Mouse (Mus musculus) cortical plate, adult 2 months (tissue): Measurements from ENCODE around the gene Carmil1. TPM values are rescaled to one million over a fixed set of nuclear protein-coding genes. Genes with fewer than 3 reads are reported as not detected.

Source experiments
- H3K27ac ChIP-seq: fragments of 200-500 bp; 2 replicates; pipeline ENCODE4 v1.5.1; 2012; ENCODE audit warnings: low read length, control low read depth, inconsistent platforms; ENCODE audit not compliant: insufficient read depth
- H3K4me1 ChIP-seq: fragments of 200-500 bp; 2 replicates; pipeline ENCODE4 v1.6.1; 2011; ENCODE audit warnings: low read length; ENCODE audit not compliant: control insufficient read depth, insufficient read depth
- H3K4me3 ChIP-seq: fragments of 200-500 bp; 2 replicates; pipeline ENCODE4 v1.5.1; 2011; ENCODE audit warnings: mild to moderate bottlenecking, low read length, control low read depth; ENCODE audit not compliant: insufficient read depth
- CTCF ChIP-seq: fragments of 200-500 bp; IDR thresholded peaks from 2 replicates; pipeline ENCODE4 v1.5.1; 2011; ENCODE audit warnings: mild to moderate bottlenecking, control low read depth, low read length; ENCODE audit not compliant: insufficient read depth; ENCODE audit errors: extremely low read depth
- POLR2A ChIP-seq: fragments of 200-500 bp; IDR thresholded peaks from 2 replicates; pipeline ENCODE4 v1.6.1; 2011; ENCODE audit warnings: mild to moderate bottlenecking, low read length, control low read depth; ENCODE audit not compliant: insufficient read depth; ENCODE audit errors: extremely low read depth
- polyA plus RNA-seq: library from polyadenylated mRNA; depleted of rRNA; stranded (reverse); fragments of >200 nt; gene quantifications from 2 replicates; pipeline ENCODE4 v1.2.3, GENCODE M21; 2012

Gene Carmil1
- polyA plus RNA-seq, 1 experiment: 21.5 TPM

GRCm38 (mm10) chr13:24264760-24265159, 15.8 kb downstream of the Carmil1 start:
- TF ChIP-seq POLR2A (no peak), CTCF (no peak)
- Histone ChIP-seq H3K4me3 (no peak overlapping the region), H3K27ac (no peak overlapping the region), H3K4me1 (no peaks in the 10 kb centered on the region; the same call in 1 of the 2 replicates)

GRCm38 (mm10) chr13:24263560-24263959, 17.0 kb downstream of the Carmil1 start:
- TF ChIP-seq CTCF: no peak
- TF ChIP-seq POLR2A: no peak
- H3K27ac ChIP-seq: no peak overlapping the region
- no peak overlapping the region for H3K4me3 ChIP-seq
- H3K4me1 ChIP-seq: no peaks in the 10 kb centered on the region; the same call in 1 of the 2 replicates

- Histone ChIP-seq H3K27ac (no peak overlapping the region), H3K4me1 (no peaks in the 10 kb centered on the region), H3K4me3 (no peak overlapping the region)
- no peak for TF ChIP-seq CTCF
- no peak for TF ChIP-seq POLR2A
Measured at GRCm38 (mm10) chr13:24260751-24261591, 19.6 kb downstream of the Carmil1 start.

- H3K4me3 ChIP-seq: no peak overlapping the region
- H3K4me1 ChIP-seq: peaks cover 3% of the 10 kb centered on the region
- TF ChIP-seq CTCF (no peak), POLR2A (no peak)
- no peak overlapping the region for H3K27ac ChIP-seq
Measured at GRCm38 (mm10) chr13:24257809-24258208, 22.8 kb downstream of the Carmil1 start.

- H3K4me1 ChIP-seq: peaks cover 3% of the 10 kb centered on the region
- TF ChIP-seq CTCF (peak; percentile 51), POLR2A (no peak)
- no peak overlapping the region for H3K27ac ChIP-seq
- H3K4me3 ChIP-seq: no peak overlapping the region
Measured at GRCm38 (mm10) chr13:24253989-24254388, 26.6 kb downstream of the Carmil1 start.

- H3K4me1 ChIP-seq: peaks cover 3% of the 10 kb centered on the region
- TF ChIP-seq POLR2A (no peak), CTCF (no peak)
- H3K4me3 ChIP-seq: no peak overlapping the region
- H3K27ac ChIP-seq: no peak overlapping the region
Measured at GRCm38 (mm10) chr13:24253551-24253950, 27.0 kb downstream of the Carmil1 start.

- no peak overlapping the region for H3K4me3 ChIP-seq
- no peak overlapping the region for H3K27ac ChIP-seq
- TF ChIP-seq CTCF (no peak), POLR2A (no peak)
- peaks cover 7% of the 10 kb centered on the region for H3K4me1 ChIP-seq
Measured at GRCm38 (mm10) chr13:24251236-24251635, 29.4 kb downstream of the Carmil1 start.

- TF ChIP-seq CTCF (no peak), POLR2A (no peak)
- peaks cover 4% of the 10 kb centered on the region; the same call in 1 of the 2 replicates for H3K4me1 ChIP-seq
- H3K27ac ChIP-seq: no peak overlapping the region
- no peak overlapping the region for H3K4me3 ChIP-seq
Measured at GRCm38 (mm10) chr13:24247928-24248327, 32.7 kb downstream of the Carmil1 start.

GRCm38 (mm10) chr13:24247441-24247840, 33.2 kb downstream of the Carmil1 start:
- no peak overlapping the region for H3K27ac ChIP-seq
- TF ChIP-seq CTCF: no peak
- TF ChIP-seq POLR2A: no peak
- peaks cover 4% of the 10 kb centered on the region; the same call in 1 of the 2 replicates for H3K4me1 ChIP-seq
- no peak overlapping the region for H3K4me3 ChIP-seq

GRCm38 (mm10) chr13:24246266-24246665, 34.3 kb downstream of the Carmil1 start:
- Histone ChIP-seq H3K4me1 (peaks cover 5% of the 10 kb centered on the region; the same call in 1 of the 2 replicates), H3K4me3 (no peak overlapping the region), H3K27ac (no peak overlapping the region)
- TF ChIP-seq POLR2A (no peak), CTCF (no peak)
